Mouse (Mus musculus): Measurements from ENCODE around the gene Egln1. TPM values are rescaled to one million over a fixed set of nuclear protein-coding genes. Genes with fewer than 3 reads are reported as not detected.

Egln1 gene
- polyA plus RNA-seq (2012; rRNA removed): 59.4 and 62.0 TPM in 2 replicates

DNA sequence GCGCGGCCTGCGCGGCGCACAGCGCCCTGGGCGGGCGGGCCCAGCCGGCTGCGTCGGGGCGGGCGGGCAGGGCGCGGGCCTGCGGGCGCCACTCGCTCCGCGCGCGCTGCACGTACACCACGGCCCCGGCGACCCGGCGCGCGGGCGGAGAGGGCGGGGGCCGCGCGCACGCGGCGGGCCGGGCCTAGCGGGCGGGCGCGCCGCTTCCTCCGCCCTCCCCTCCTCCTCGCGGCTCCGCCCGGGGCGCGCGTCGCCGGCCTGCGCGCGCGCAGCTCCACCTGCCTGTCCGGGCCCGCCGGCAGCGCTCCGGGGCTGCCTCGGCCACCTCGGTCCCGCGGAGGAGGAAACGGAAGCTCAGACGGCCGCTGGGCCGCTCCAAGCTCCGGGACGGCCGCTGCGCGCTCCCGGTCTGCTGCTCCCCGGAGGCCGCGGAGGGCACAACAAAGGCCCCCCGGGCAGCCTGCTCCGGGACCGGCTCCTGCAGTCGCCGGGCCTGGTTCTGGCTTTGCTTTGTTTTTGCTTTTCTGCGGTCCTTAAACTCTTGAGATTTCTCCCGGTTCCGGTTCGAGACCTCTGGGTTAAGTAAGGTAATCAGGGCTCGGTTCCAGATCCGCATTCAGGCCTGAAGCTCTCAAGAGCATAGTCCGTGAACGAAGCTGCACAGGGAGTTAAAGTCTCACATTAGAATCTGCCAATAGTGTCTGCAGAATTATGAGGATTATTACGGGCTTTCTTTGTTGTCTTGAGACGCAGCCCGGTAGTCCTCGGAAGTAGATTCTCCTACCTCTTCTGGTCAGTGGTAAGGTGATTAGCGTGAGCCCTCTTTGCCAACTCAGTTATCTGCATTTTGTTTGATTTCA lies at the start of gene Egln1:
Gene Egln1, minus strand, starts transcription at position 116 of the 860 bp plus-strand sequence.
- H3K27ac ChIP-seq (ENCODE audit: insufficient read depth, low read length): peak within 1 kb of the TSS; percentile 97
- TF ChIP-seq CTCF (IDR thresholded peaks at IDR 0.05; ENCODE audit: extremely low read depth, insufficient read depth, low read length) (no peak), POLR2A (IDR thresholded peaks at IDR 0.05; ENCODE audit: extremely low read depth, insufficient read depth, low read length) (peak; percentile 33; the same call in 1 of the 2 replicates)

DNA sequence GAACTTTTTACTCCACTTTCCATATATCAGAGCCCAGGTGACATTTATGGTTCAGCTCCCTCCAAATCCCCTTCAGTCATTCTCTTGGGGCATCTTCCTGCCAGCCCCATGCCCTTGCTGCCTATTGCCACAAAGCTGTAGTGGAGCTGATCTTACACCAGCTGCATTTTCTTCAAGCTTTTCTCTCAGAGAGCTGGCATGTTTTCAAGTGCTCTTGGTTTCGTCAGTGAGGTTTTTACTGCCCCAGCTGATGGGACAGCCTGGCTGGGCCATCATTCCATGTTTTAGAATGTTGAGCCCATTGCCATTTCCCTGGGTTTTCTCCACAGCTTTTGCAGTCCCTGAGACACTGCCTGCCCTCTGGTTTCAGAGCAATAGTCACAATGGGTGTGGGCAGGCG lies 46.7 kb upstream of the Egln1 start:
- Histone ChIP-seq H3K4me1 (ENCODE audit: control insufficient read depth, insufficient read depth, low read length) (no peaks in the 10 kb centered on the region; the same call in 1 of the 2 replicates), H3K27ac (ENCODE audit: insufficient read depth, low read length) (no peak overlapping the region), H3K4me3 (ENCODE audit: insufficient read depth, low read length) (no peak overlapping the region)
- no peak for TF ChIP-seq CTCF (IDR thresholded peaks at IDR 0.05; ENCODE audit: extremely low read depth, insufficient read depth, low read length)
- TF ChIP-seq POLR2A (IDR thresholded peaks at IDR 0.05; ENCODE audit: extremely low read depth, insufficient read depth, low read length): no peak

More for the DNA sequence above, at the start of gene Egln1:
- Histone ChIP-seq H3K4me1 (ENCODE audit: control insufficient read depth, insufficient read depth, low read length) (peaks cover 7% of the 10 kb centered on the region), H3K4me3 (ENCODE audit: insufficient read depth, low read length) (peak within 1 kb of the TSS; percentile 96)

DNA sequence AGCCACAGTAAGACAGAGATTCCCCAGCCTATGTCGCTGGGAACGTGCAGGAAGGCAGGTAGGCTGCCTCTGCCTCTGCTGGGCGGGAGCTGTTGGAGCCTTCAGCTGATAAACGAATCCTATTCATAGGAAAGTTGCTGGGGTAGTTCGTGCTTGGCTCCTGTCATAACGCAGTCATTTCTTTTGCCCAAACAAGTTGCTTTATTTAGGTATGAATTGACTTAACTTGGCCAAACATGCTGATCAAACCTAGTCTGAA lies 42.5 kb upstream of the Egln1 start:
- no peak overlapping the region for H3K4me3 ChIP-seq (ENCODE audit: insufficient read depth, low read length)
- no peak for TF ChIP-seq CTCF (IDR thresholded peaks at IDR 0.05; ENCODE audit: extremely low read depth, insufficient read depth, low read length)
- no peak for TF ChIP-seq POLR2A (IDR thresholded peaks at IDR 0.05; ENCODE audit: extremely low read depth, insufficient read depth, low read length)
- no peak overlapping the region for H3K27ac ChIP-seq (ENCODE audit: insufficient read depth, low read length)
- H3K4me1 ChIP-seq (ENCODE audit: control insufficient read depth, insufficient read depth, low read length): no peaks in the 10 kb centered on the region; the same call in 1 of the 2 replicates

DNA sequence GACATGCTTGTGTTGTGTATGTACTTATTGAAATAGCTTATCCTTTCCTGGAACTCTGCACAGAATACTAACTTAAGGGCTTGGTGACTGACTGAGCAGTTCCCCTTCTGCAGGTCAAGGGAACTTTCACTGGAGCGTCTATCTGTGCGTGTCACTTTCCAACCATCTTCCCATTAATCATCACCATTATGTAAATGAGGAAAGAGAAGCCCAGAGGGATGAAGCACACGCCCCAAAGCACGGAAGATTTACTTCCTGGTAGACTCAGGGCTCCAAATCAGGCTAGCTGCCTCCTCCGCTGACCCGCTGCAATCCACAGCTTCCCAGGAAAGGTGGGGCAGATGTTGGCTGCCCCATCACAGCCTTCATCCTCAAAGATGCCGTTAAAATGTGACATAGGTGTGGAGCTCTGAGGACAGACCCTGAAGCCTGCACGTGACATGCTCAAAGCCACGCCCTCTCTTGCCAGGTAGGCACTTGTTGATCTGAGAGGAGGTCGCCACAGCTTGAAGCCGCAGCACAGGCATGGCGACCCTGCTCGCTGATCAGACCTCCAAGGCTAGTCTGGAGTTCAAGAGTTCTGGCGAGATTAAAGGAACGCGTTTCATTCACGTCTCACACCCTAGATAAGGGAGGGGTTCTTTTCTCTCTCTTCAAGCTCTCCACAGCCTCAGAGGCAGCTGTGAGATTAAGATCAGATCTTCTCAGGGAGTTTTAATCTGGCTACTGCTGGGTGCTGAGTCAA lies 42.0 kb upstream of the Egln1 start:
- no peaks in the 10 kb centered on the region; the same call in 1 of the 2 replicates for H3K4me1 ChIP-seq (ENCODE audit: control insufficient read depth, insufficient read depth, low read length)
- no peak for TF ChIP-seq POLR2A (IDR thresholded peaks at IDR 0.05; ENCODE audit: extremely low read depth, insufficient read depth, low read length)
- TF ChIP-seq CTCF (IDR thresholded peaks at IDR 0.05; ENCODE audit: extremely low read depth, insufficient read depth, low read length): no peak
- H3K27ac ChIP-seq (ENCODE audit: insufficient read depth, low read length): no peak overlapping the region
- H3K4me3 ChIP-seq (ENCODE audit: insufficient read depth, low read length): no peak overlapping the region

DNA sequence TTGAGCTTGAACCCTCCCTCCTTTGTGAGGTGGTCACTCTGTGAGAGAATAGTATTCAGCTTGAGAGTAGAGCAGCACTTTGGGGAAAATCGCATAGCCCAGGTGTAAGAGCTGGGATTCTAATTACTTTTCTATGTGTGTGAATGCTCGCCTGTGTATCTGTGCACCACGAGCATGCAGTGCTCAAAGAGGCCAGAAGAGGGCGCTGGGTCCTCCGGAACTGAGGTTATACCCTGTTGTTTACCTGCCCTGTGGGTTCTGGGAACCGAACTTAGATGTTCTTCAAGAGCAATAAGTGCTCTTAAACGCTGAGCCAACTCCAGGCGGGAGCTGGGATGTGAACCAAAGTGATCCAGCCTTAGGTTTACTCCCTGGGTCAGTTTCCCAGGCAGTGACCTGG lies 31.7 kb upstream of the Egln1 start:
- no peak overlapping the region for H3K4me3 ChIP-seq (ENCODE audit: insufficient read depth, low read length)
- TF ChIP-seq CTCF (IDR thresholded peaks at IDR 0.05; ENCODE audit: extremely low read depth, insufficient read depth, low read length) (no peak), POLR2A (IDR thresholded peaks at IDR 0.05; ENCODE audit: extremely low read depth, insufficient read depth, low read length) (no peak)
- H3K4me1 ChIP-seq (ENCODE audit: control insufficient read depth, insufficient read depth, low read length): no peaks in the 10 kb centered on the region
- no peak overlapping the region for H3K27ac ChIP-seq (ENCODE audit: insufficient read depth, low read length)

DNA sequence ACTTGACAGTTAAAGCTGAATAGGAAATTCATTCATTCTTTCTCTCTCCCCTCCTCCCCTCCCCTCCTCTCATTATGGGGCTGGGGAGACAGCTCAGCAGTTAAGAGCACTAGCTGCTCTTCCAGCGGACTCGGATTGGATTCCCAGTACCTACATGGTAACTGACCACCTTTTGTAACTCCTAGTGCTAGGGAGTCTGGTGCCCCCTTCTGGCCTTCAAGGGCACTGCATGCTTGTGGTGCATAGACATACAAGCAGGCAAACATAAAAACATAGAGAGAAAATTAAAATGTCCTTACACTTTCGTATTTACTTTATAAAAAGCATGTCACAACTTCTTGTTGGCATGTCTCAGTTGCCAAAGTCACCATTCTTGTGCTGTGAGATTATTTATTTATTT lies 30.9 kb upstream of the Egln1 start:
- Histone ChIP-seq H3K27ac (ENCODE audit: insufficient read depth, low read length) (no peak overlapping the region), H3K4me1 (ENCODE audit: control insufficient read depth, insufficient read depth, low read length) (no peaks in the 10 kb centered on the region)
- TF ChIP-seq POLR2A (IDR thresholded peaks at IDR 0.05; ENCODE audit: extremely low read depth, insufficient read depth, low read length) (no peak), CTCF (IDR thresholded peaks at IDR 0.05; ENCODE audit: extremely low read depth, insufficient read depth, low read length) (no peak)

DNA sequence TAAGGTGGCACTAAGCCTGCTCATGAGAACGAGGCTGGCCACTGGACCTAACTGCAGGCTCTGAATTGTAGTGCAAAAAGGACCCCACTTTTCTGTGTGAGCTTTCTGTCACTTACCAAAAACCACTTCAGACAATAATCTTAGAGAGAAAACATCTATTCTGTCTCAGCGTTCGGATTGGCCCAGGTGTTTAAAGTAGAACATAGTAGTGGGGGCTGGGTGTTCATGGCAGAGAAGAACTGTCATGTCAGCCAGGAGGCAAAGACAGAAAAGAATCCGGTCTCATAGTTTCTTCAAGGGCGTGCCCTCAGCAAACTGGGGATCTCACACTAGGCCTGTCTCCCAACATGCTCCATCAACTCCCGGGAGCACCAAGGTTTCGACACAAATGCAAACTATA lies 28.9 kb upstream of the Egln1 start:
- Histone ChIP-seq H3K4me3 (ENCODE audit: insufficient read depth, low read length) (no peak overlapping the region), H3K27ac (ENCODE audit: insufficient read depth, low read length) (no peak overlapping the region), H3K4me1 (ENCODE audit: control insufficient read depth, insufficient read depth, low read length) (no peaks in the 10 kb centered on the region)
- TF ChIP-seq CTCF (IDR thresholded peaks at IDR 0.05; ENCODE audit: extremely low read depth, insufficient read depth, low read length) (no peak), POLR2A (IDR thresholded peaks at IDR 0.05; ENCODE audit: extremely low read depth, insufficient read depth, low read length) (no peak)

More for the DNA sequence above, 30.9 kb upstream of the Egln1 start:
- H3K4me3 ChIP-seq (ENCODE audit: insufficient read depth, low read length): no peak overlapping the region

DNA sequence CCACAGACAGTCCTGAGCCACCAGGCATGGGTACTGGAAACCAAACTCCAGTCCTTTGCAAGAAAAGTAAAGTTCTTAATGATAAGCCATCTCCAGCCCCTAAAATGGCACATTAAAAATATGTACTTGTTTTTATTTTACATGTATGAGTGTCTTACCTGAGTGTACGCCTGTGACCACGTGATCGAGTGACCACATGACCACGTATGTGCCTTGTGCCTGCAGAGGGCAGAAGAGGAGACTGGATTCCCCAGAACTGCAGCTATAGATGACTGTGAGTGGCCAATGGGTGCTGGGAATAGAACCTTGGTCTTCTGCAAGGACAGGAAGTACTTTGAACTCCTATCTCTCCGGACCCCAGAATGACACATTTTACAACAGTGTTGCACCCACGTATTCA lies 27.1 kb upstream of the Egln1 start:
- H3K4me1 ChIP-seq (ENCODE audit: control insufficient read depth, insufficient read depth, low read length): no peaks in the 10 kb centered on the region
- no peak overlapping the region for H3K4me3 ChIP-seq (ENCODE audit: insufficient read depth, low read length)
- no peak overlapping the region for H3K27ac ChIP-seq (ENCODE audit: insufficient read depth, low read length)
- TF ChIP-seq CTCF (IDR thresholded peaks at IDR 0.05; ENCODE audit: extremely low read depth, insufficient read depth, low read length): no peak
- no peak for TF ChIP-seq POLR2A (IDR thresholded peaks at IDR 0.05; ENCODE audit: extremely low read depth, insufficient read depth, low read length)

DNA sequence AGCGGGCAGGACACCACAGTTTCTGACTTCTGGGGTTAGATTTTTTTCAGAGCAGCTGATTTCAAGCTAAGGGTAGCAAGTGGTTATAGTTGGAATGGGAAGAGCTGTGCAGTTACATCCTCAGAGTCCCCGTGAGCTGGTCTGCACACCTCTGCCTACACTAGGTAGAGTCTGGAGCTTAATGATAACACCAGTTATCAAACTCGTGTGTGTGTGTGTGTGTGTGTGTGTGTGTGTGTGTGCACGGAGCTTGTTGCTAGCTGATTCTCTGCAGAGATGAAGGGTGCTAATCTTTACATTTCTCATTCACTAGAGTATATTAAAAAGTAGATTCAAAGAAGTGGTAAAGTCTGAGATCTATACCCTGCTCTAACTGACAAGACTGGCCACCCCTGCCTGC lies 25.1 kb upstream of the Egln1 start:
- TF ChIP-seq CTCF (IDR thresholded peaks at IDR 0.05; ENCODE audit: extremely low read depth, insufficient read depth, low read length) (no peak), POLR2A (IDR thresholded peaks at IDR 0.05; ENCODE audit: extremely low read depth, insufficient read depth, low read length) (no peak)
- H3K4me1 ChIP-seq (ENCODE audit: control insufficient read depth, insufficient read depth, low read length): no peaks in the 10 kb centered on the region
- no peak overlapping the region for H3K27ac ChIP-seq (ENCODE audit: insufficient read depth, low read length)
- no peak overlapping the region for H3K4me3 ChIP-seq (ENCODE audit: insufficient read depth, low read length)

DNA sequence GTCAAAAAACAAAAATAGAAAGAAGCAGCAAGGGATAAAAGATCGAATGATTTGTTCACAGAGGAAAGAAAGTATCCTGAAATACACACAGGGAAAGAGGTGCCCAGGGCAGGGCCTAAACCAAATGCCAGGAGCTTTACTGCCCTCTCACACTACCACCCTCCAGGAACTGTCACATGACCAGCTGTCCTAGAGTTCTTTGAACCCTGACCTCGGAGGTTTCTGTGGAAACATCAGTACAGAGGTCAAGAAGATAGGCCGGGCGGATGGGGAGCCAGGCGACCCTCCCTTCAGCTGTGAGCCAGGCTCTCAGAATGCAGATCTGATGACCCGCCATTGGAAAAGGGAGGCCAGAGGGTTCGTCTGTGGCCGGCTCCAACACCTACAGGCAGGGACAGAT lies 24.1 kb upstream of the Egln1 start:
- no peak overlapping the region for H3K4me3 ChIP-seq (ENCODE audit: insufficient read depth, low read length)
- no peaks in the 10 kb centered on the region for H3K4me1 ChIP-seq (ENCODE audit: control insufficient read depth, insufficient read depth, low read length)
- TF ChIP-seq CTCF (IDR thresholded peaks at IDR 0.05; ENCODE audit: extremely low read depth, insufficient read depth, low read length) (no peak), POLR2A (IDR thresholded peaks at IDR 0.05; ENCODE audit: extremely low read depth, insufficient read depth, low read length) (no peak)
- no peak overlapping the region for H3K27ac ChIP-seq (ENCODE audit: insufficient read depth, low read length)

Measured in cortical plate, adult 2 months (tissue).